Mouse (Mus musculus): ENCODE data around the gene Pole2. TPM values are rescaled to one million over a fixed set of nuclear protein-coding genes. Genes with fewer than 3 reads are reported as not detected.
"Not testable (repeated sequence)": the region's sequence is repeated elsewhere in the genome, so short reads cannot be mapped to it uniquely, and the experiment has no call there.

Gene Pole2
- polyA plus RNA-seq, 1 experiment: 2.9 TPM

DNA sequence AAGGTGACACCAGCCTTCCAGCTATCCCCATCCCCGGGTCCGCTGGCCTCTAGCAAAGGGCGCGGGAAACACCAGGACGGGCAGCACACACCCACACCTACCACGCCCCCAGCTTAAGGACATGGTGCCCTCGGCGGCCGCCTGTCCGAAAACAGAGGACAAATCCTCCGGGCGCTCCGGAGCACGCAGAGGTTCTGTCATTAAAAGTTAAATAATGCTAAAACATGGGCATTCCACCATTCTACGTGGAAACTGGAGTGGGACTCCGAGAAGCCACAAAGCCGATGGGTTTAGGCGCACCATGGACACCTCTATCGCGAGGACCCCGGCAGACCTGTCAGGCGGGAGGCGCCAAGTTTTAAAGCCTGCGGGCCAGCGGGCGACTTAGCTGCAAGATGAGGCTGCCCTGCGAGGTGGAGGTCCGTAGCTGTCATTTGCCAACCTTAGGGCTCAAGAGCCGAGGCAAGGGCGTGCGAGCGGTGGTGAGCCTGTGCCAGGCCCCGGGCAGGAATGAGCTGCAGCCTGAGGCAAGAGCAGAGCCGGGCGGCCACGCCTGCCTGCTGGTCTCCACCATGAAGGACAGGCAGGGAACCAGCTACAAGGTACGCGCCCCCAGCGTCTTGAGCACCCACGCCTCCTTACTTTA, 59.4 kb downstream of the Pole2 start, which contains the start of gene Lrr1:
Gene Lrr1, plus strand, starts transcription at position 354 of the 646 bp plus-strand sequence.
- Histone ChIP-seq H3K4me1 (ENCODE audit: control insufficient read depth) (peaks cover 60% of the 10 kb centered on the region), H3K27me3 (ENCODE audit: control insufficient read depth) (no peaks in the 10 kb centered on the region), H3K4me3 (replicated peaks) (peak within 1 kb of the TSS; percentile 100), H3K9me3 (ENCODE audit: control insufficient read depth, low read length) (no peaks in the 10 kb centered on the region), H3K36me3 (ENCODE audit: control insufficient read depth) (peaks cover 33% of the 10 kb centered on the region)
- TF ChIP-seq GATA1 (IDR thresholded peaks at IDR 0.05; ENCODE audit: low read length): no peak
- TF ChIP-seq TAL1 (IDR thresholded peaks at IDR 0.05; ENCODE audit: low read length): no peak

DNA sequence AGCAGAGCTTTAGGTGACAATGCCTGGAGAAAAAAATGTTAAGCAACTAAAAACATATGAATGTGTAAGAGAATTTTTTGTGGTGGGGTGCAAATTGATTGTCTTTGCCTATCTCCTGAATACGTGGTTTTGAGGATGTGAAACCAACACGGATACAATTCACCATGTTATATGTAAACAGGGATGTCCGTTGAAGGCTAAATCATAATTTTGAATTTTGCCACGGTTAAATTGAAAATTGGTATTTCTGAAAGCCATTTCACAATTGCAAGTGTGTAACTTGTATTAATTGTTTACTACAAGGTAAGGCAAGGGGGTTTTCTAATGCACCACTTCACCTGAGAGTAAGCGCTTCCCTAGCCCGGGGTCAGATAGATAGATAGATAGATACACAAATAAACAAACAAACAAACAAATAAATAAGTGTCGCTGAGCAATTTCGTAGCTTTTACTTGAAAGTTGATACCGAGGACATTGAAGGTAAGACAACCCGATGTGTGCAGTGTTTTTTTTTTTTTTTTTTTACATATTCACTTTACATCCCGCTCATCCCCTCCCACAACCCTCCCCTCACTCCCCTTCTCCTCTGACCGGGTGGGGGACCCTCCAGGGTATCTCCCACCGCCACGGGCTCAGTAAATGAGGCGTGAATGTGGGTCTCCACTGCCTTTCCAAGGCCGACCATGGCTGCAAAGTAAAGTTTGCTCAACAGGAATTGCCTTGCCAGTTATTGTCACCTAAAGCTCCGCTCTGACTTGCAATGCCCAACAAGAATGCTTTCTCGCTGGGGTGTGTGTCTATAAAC, 60.1 kb downstream of the Pole2 start:
- Histone ChIP-seq H3K4me1 (ENCODE audit: control insufficient read depth) (peaks cover 60% of the 10 kb centered on the region), H3K27me3 (ENCODE audit: control insufficient read depth) (no peaks in the 10 kb centered on the region)
- TF ChIP-seq TAL1 (IDR thresholded peaks at IDR 0.05; ENCODE audit: low read length) (no peak), GATA1 (IDR thresholded peaks at IDR 0.05; ENCODE audit: low read length) (no peak)

DNA sequence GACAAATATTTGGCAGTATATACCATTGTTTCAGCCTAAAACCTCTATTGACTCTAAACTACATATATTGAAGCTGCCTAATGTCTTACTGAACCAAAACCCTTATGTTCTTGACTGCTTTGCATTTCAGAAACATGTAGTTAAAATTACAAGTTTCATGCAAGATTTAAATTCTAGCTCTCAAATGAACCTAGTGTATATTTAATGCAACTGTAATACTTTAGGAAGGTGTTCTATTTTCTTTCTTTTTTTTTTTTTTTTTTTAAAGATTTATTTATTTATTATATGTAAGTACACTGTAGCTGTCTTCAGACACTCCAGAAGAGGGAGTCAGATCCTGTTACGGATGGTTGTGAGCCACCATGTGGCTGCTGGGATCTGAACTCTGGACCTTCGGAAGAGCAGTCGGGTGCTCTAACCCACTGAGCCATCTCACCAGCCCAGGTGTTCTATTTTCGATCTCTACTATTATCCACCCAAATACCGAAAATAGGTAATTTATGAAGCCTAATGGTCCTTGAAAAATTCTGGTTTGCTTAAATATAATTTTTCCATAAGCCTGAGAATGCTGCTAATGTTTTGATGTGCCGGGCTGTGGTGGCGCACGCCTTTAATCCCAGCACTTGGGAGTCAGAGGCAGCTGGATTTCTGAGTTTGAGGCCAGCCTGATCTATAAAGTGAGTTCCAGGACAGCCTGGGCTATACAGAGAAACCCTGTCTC, 61.0 kb downstream of the Pole2 start:
- H3K9me3 ChIP-seq (ENCODE audit: control insufficient read depth, low read length); H3K27me3 ChIP-seq (ENCODE audit: control insufficient read depth); H3K4me3 ChIP-seq (replicated peaks): not testable (repeated sequence)
- peaks cover 60% of the 10 kb centered on the region for H3K4me1 ChIP-seq (ENCODE audit: control insufficient read depth)
- peaks cover 17% of the 10 kb centered on the region for H3K36me3 ChIP-seq (ENCODE audit: control insufficient read depth)

More for the DNA sequence above, 60.1 kb downstream of the Pole2 start:
- peaks cover 26% of the 10 kb centered on the region for H3K36me3 ChIP-seq (ENCODE audit: control insufficient read depth)
- H3K9me3 ChIP-seq (ENCODE audit: control insufficient read depth, low read length): no peaks in the 10 kb centered on the region
- H3K4me3 ChIP-seq (replicated peaks): peak overlapping the region; percentile 100

DNA sequence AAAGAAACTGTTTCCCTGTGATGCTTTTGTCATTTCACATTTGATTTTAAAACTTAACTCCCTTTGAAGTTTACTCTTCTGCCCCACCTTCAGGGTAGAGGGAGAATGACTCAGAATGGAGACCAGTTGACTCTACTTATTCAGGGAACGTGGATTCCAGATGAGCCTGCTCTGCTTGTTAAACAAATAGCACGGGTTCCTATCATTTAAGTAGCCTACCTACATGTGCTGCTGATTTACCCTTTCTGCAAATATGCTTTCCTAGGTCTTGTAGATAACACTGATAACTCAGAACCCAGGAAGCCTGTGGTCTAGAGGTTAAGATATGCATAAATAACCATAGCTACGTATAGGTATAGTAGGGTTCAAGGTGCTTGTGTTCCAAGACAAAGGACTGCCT, 63.1 kb downstream of the Pole2 start:
- Histone ChIP-seq H3K4me3 (replicated peaks) (no peak overlapping the region), H3K4me1 (ENCODE audit: control insufficient read depth) (peaks cover 50% of the 10 kb centered on the region), H3K27me3 (ENCODE audit: control insufficient read depth) (no peaks in the 10 kb centered on the region), H3K36me3 (ENCODE audit: control insufficient read depth) (no peaks in the 10 kb centered on the region), H3K9me3 (ENCODE audit: control insufficient read depth, low read length) (no peaks in the 10 kb centered on the region)
- no peak for TF ChIP-seq TAL1 (IDR thresholded peaks at IDR 0.05; ENCODE audit: low read length)
- no peak for TF ChIP-seq GATA1 (IDR thresholded peaks at IDR 0.05; ENCODE audit: low read length)

DNA sequence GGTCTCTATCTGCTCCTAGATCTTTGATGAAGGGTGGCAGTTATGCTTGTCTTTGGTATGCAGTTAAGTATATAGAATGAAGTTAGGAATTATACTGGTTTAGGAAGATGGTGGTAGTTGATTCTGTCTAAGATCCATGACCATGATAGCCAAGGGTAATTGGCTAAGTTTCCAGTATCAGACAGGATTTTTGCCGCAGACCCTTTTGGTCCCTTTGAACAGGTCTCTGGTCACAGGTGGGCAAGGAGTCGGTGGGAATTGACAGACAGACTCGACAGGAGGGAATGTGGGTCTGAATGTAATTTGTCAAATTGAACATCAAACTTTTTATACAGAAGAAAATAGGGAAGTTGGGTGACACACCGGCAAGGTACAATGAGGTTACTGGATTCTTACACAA, 64.4 kb downstream of the Pole2 start:
- H3K36me3 ChIP-seq (ENCODE audit: control insufficient read depth); H3K27me3 ChIP-seq (ENCODE audit: control insufficient read depth); H3K9me3 ChIP-seq (ENCODE audit: control insufficient read depth, low read length); H3K4me3 ChIP-seq (replicated peaks): not testable (repeated sequence)
- peaks cover 41% of the 10 kb centered on the region for H3K4me1 ChIP-seq (ENCODE audit: control insufficient read depth)

DNA sequence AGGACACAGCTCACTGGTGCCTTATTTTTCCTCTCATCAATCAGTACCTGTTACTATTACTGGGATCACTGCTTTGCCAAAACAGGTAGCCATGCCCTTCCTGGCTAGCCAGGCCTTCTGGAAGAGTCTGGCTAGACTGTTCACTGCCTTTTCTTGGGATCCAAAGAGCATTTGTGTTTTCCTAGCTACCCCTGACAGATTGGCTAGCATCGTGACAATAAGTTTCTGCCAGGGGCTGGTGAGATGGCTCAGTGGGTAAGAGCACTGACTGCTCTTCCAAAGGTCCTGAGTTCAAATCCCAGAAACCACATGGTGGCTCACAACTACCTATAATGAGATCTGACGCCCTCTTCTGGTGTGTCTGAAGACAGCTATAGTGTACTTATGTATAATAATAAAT, 67.3 kb downstream of the Pole2 start:
- not testable (repeated sequence) for H3K9me3 ChIP-seq (ENCODE audit: control insufficient read depth, low read length); H3K4me3 ChIP-seq (replicated peaks); H3K27me3 ChIP-seq (ENCODE audit: control insufficient read depth)
- H3K36me3 ChIP-seq (ENCODE audit: control insufficient read depth): peaks cover 24% of the 10 kb centered on the region
- H3K4me1 ChIP-seq (ENCODE audit: control insufficient read depth): peaks cover 43% of the 10 kb centered on the region

DNA sequence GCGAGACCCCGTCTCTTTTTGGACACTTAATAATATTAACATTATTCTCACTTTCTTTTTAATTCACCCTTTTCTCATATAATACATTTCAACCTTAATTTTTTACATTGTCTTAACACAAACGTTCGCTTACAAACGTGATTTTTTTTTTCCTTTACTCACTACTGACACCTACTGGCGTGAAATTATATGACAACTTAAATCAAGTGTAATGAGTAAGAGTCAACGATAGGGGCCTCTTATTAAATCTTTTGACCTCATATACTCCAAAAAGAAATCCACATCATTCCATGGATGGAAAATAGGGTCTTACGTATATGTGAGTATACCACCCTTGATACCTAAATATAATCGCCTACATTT, 68.4 kb downstream of the Pole2 start:
- H3K27me3 ChIP-seq (ENCODE audit: control insufficient read depth): no peaks in the 10 kb centered on the region
- peak overlapping the region; percentile 42 for H3K4me3 ChIP-seq (replicated peaks)
- H3K4me1 ChIP-seq (ENCODE audit: control insufficient read depth): peaks cover 34% of the 10 kb centered on the region
- no peak for TF ChIP-seq GATA1 (IDR thresholded peaks at IDR 0.05; ENCODE audit: low read length)
- TF ChIP-seq TAL1 (IDR thresholded peaks at IDR 0.05; ENCODE audit: low read length): no peak
- H3K36me3 ChIP-seq (ENCODE audit: control insufficient read depth): peaks cover 33% of the 10 kb centered on the region
- H3K9me3 ChIP-seq (ENCODE audit: control insufficient read depth, low read length): no peaks in the 10 kb centered on the region

DNA sequence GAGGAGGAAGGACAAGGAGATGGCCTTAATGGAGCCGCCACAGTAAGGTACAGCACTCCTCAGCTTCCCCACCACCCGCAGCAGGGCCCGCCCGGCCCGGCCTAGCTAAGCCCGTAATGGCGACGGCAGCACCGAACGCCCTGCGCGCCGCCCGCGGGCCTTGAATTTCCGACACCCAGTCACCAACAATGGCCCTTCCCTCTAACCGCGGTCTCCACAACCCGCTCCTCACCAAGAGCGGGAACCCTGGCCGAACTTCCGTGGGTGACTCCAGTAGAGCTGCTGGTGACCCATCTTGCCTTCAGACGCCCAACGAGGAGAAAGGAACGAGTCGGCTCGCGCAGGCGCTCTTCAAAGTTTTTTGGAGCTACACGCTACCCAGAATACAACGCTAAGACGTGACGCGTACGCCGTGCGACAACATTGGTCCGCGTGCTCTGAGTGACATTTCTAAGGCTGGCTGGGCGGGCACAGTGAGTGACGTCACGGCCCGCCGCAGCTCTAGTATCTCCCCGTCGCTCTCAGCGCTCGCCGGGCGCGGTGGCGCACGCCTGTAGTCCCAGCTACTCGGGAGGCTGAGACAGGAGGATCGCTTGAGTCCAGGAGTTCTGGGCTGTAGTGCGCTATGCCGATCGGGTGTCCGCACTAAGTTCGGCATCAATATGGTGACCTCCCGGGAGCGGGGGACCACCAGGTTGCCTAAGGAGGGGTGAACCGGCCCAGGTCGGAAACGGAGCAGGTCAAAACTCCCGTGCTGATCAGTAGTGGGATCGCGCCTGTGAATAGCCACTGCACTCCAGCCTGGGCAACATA, 69.0 kb downstream of the Pole2 start, which contains the start of gene Rps29:
Gene Rps29, minus strand, starts transcription at position 422 of the 813 bp plus-strand sequence.
- H3K4me1 ChIP-seq (ENCODE audit: control insufficient read depth): peaks cover 29% of the 10 kb centered on the region
- H3K4me3 ChIP-seq (replicated peaks): peak within 1 kb of the TSS; percentile 91
- not testable (repeated sequence) for H3K9me3 ChIP-seq (ENCODE audit: control insufficient read depth, low read length); H3K27me3 ChIP-seq (ENCODE audit: control insufficient read depth)
- peaks cover 33% of the 10 kb centered on the region for H3K36me3 ChIP-seq (ENCODE audit: control insufficient read depth)

DNA sequence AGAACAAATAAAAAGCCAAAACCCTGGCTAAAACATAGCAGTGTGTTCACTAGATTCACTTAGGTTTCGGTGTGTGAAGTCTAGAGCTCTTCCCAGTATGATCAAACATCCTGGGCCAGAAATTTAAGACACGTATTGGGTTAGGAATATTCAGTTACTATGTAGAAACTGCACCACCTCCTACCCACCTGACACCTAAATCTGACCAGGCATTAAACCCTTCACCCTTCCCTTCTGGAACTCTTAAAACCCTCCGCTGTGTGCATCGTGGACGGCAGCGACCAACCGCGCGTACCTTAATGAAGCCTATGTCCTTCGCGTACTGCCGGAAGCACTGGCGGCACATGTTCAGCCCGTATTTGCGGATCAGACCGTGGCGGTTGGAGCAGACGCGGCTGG, 69.6 kb downstream of the Pole2 start:
- Histone ChIP-seq H3K27me3 (ENCODE audit: control insufficient read depth) (no peaks in the 10 kb centered on the region), H3K36me3 (ENCODE audit: control insufficient read depth) (peaks cover 33% of the 10 kb centered on the region), H3K9me3 (ENCODE audit: control insufficient read depth, low read length) (no peaks in the 10 kb centered on the region), H3K4me1 (ENCODE audit: control insufficient read depth) (peaks cover 27% of the 10 kb centered on the region), H3K4me3 (replicated peaks) (peak overlapping the region; percentile 91)
- TF ChIP-seq TAL1 (IDR thresholded peaks at IDR 0.05; ENCODE audit: low read length) (no peak), GATA1 (IDR thresholded peaks at IDR 0.05; ENCODE audit: low read length) (no peak)

Measured in erythroblast, embryonic 14.5 days (primary cell).